Mouse (Mus musculus) midbrain, embryonic 13.5 days (tissue): ENCODE measurements around the gene Fam117a. TPM values are rescaled to one million over a fixed set of nuclear protein-coding genes. Genes with fewer than 3 reads are reported as not detected.

ENCODE experiments used
- ATAC-seq: fragments of 200-750 bp; cut with Nextera tagmentation; 2 replicates; pipeline ENCODE4 v1.8.0; 2017; ENCODE audit warnings: mild to moderate bottlenecking, moderate TSS enrichment, moderate library complexity
- H3K27ac ChIP-seq: fragments of 300-500 bp; sonication (generic); 2 replicates; pipeline ENCODE4 v1.5.1; 2015; ENCODE audit warnings: inconsistent platforms, mild to moderate bottlenecking, moderate library complexity
- H3K27me3 ChIP-seq: fragments of 300-500 bp; sonication (generic); 2 replicates; pipeline ENCODE4 v1.6.1; 2015; ENCODE audit warnings: mild to moderate bottlenecking, inconsistent platforms
- H3K36me3 ChIP-seq: fragments of 300-500 bp; sonication (generic); 2 replicates; pipeline ENCODE4 v1.6.1; 2015; ENCODE audit warnings: mild to moderate bottlenecking, inconsistent platforms
- H3K4me1 ChIP-seq: fragments of 300-500 bp; sonication (generic); replicated peaks from 2 replicates; pipeline ENCODE4 v1.6.1; 2015; ENCODE audit warnings: inconsistent platforms
- H3K4me2 ChIP-seq: fragments of 300-500 bp; sonication (generic); replicated peaks from 2 replicates; pipeline ENCODE4 v1.6.1; 2015; ENCODE audit warnings: moderate library complexity, mild to moderate bottlenecking, inconsistent platforms
- H3K4me3 ChIP-seq: fragments of 300-500 bp; sonication (generic); replicated peaks from 2 replicates; pipeline ENCODE4 v1.5.1; 2015; ENCODE audit warnings: mild to moderate bottlenecking, inconsistent platforms
- H3K9ac ChIP-seq: fragments of 300-500 bp; sonication (generic); replicated peaks from 2 replicates; pipeline ENCODE4 v1.6.1; 2015; ENCODE audit warnings: mild to moderate bottlenecking, inconsistent platforms
- H3K9me3 ChIP-seq: fragments of 300-500 bp; sonication (generic); 2 replicates; pipeline ENCODE4 v1.6.1; 2016; ENCODE audit warnings: mild to moderate bottlenecking, inconsistent platforms
- WGBS: fragments of 180-500 bp; shearing (Covaris S2); methylation state at CpG from one replicate; pipeline ENCODE4 v1.1.7; 2015; 5-methylcytosine and 5-hydroxymethylcytosine counted together
- polyA plus RNA-seq: library from polyadenylated mRNA; unstranded; fragments of >200 nt; fragmentation: Nextera tagmentation; extraction: Ambion mirVana; gene quantifications from 2 replicates; pipeline ENCODE4 v1.2.1, GENCODE M21; 2015

Fam117a gene
- polyA plus RNA-seq, 1 experiment from 2014 or later = 2.8 TPM

- H3K4me2 ChIP-seq = no peak overlapping the region
- no peak overlapping the region for H3K9ac ChIP-seq
- no peaks in the 10 kb centered on the region for H3K27me3 ChIP-seq
- peaks cover 3% of the 10 kb centered on the region; the same call in 1 of the 2 replicates for H3K4me1 ChIP-seq
- H3K4me3 ChIP-seq = no peak overlapping the region
- H3K36me3 ChIP-seq = no peaks in the 10 kb centered on the region
- H3K27ac ChIP-seq = no peak overlapping the region
- no peak for ATAC-seq
- WGBS = 92% methylated on average over 9 of the region's 9 CpGs
- no peaks in the 10 kb centered on the region for H3K9me3 ChIP-seq
These were observed 16.4 kb downstream of the Fam117a start for GRCm38 (mm10) chr11:95353226-95353625.

GRCm38 (mm10) chr11:95354228-95354944 lies 17.6 kb downstream of the Fam117a start:
- Histone ChIP-seq H3K4me2 (no peak overlapping the region), H3K27ac (no peak overlapping the region), H3K9ac (no peak overlapping the region), H3K4me1 (peaks cover 3% of the 10 kb centered on the region; the same call in 1 of the 2 replicates), H3K9me3 (no peaks in the 10 kb centered on the region), H3K36me3 (no peaks in the 10 kb centered on the region), H3K4me3 (no peak overlapping the region), H3K27me3 (no peaks in the 10 kb centered on the region)
- no peak for ATAC-seq
- 93% methylated on average over 14 of the region's 14 CpGs for WGBS

DNA sequence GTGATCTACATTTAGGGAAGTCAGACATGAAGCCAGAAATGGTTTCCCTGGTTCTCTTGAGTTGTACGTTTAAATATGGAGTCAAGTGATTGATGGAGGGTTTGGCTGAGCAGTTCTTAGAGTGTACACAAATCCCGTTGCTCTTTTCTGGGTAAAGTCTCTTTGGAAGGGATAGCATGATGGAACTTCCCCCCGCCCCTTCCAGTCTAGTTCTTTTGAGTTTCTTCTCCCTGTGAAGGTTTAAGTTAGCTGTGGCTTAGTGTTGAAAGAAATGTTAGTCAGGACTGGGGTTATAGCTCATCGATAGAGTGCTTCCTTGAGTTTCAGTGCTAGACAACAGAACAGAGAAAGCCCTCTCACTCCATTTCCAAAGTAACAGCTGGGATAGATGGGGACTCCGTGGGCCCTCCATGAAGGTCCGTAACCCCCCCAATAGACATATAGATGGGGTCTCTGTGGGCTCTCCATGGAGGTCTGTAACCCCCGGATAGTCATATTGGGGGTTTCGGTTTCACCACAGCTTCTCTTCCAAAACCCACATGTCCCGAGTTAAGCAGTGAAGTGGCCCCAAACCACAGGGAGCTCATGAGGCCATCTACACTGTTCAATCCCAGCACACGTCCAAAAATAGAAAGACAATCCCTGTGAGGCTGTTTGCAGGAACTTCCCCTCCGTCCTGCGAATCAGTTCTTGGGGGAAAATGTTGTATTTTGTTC lies 18.3 kb downstream of the Fam117a start:
- WGBS = 91% methylated on average over 12 of the region's 12 CpGs
- no peaks in the 10 kb centered on the region for H3K9me3 ChIP-seq
- no peak overlapping the region for H3K9ac ChIP-seq
- H3K27me3 ChIP-seq = no peaks in the 10 kb centered on the region
- H3K4me1 ChIP-seq = peaks cover 3% of the 10 kb centered on the region; the same call in 1 of the 2 replicates
- H3K27ac ChIP-seq = no peak overlapping the region
- ATAC-seq = no peak
- H3K4me3 ChIP-seq = no peak overlapping the region
- no peaks in the 10 kb centered on the region for H3K36me3 ChIP-seq
- no peak overlapping the region for H3K4me2 ChIP-seq

GRCm38 (mm10) chr11:95355661-95356011 lies 18.8 kb downstream of the Fam117a start:
- Histone ChIP-seq H3K36me3 (no peaks in the 10 kb centered on the region), H3K9ac (no peak overlapping the region), H3K4me1 (peaks cover 3% of the 10 kb centered on the region; the same call in 1 of the 2 replicates), H3K4me2 (no peak overlapping the region), H3K4me3 (no peak overlapping the region), H3K9me3 (no peaks in the 10 kb centered on the region), H3K27ac (no peak overlapping the region), H3K27me3 (no peaks in the 10 kb centered on the region)
- ATAC-seq = no peak
- WGBS = 88% methylated on average over 5 of the region's 5 CpGs

DNA sequence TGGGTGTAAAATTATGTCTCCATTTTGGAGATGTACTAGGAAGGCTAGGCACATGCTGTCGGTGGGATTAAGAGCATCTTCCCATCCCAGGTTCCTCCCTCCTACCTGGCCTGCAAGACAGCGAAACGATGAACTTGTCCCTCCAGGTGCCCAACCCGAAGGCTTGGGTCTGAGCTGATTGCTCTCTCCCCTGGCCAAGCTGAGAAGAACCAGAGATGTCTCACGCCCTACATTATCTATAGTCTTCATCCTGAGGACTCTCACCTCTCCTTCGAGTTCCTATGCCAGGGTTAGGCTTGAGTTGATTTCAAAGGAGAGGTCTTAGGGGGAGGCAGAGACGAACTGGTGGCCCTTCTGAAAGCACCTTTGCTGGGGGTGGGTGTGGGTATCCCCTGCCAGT lies 19.2 kb downstream of the Fam117a start:
- peaks cover 3% of the 10 kb centered on the region; the same call in 1 of the 2 replicates for H3K4me1 ChIP-seq
- 88% methylated on average over 7 of the region's 7 CpGs for WGBS
- H3K36me3 ChIP-seq = no peaks in the 10 kb centered on the region
- no peaks in the 10 kb centered on the region for H3K27me3 ChIP-seq
- no peak overlapping the region for H3K27ac ChIP-seq
- H3K9ac ChIP-seq = no peak overlapping the region
- ATAC-seq = no peak
- H3K4me3 ChIP-seq = no peak overlapping the region
- no peak overlapping the region for H3K4me2 ChIP-seq
- no peaks in the 10 kb centered on the region for H3K9me3 ChIP-seq

DNA sequence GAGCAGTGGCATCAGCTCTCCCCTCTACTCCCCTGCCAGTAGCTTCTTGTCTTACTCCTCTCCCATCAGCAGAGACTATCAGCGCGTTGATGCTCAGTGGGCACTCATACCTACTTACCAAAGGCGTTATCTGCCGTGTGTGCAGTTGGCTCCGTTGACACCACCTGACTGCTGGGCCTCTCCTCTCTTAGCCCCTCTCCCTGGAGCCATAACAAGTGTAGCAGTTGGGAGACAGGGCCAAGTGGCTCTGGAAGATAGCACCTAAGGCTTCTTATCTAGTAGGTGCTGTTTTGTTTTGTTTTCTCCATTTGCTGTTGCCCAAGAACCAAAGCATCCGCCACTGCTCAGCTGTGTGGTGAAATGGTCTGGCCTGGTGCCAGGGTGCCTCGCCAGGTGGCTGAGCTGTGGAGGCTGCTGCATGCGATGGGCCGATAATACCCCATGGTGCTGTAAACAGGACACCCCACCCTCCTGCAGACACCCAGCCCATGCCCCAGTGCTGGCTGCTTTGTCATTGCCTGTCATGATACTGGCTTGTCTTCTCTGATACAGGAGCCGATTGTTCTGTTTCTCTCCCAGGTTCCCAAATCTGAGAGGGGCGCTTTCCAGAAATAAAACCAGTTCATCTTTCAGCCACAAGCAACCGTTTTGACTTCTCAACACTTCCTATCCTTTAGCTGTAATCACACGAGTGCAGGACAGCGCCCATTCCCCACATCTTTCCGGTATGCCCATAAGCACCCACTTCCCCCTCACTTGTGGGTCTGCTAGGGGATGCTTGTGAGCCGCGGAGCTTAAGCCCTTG lies 19.9 kb downstream of the Fam117a start:
- Histone ChIP-seq H3K4me3 (no peak overlapping the region), H3K4me1 (peaks cover 3% of the 10 kb centered on the region; the same call in 1 of the 2 replicates), H3K9me3 (no peaks in the 10 kb centered on the region), H3K27me3 (no peaks in the 10 kb centered on the region), H3K27ac (no peak overlapping the region), H3K4me2 (no peak overlapping the region), H3K36me3 (no peaks in the 10 kb centered on the region), H3K9ac (no peak overlapping the region)
- ATAC-seq = no peak
- 83% methylated on average over 17 of the region's 17 CpGs for WGBS

GRCm38 (mm10) chr11:95358263-95358662 lies 21.4 kb downstream of the Fam117a start:
- WGBS = 60% methylated on average over 3 of the region's 3 CpGs
- no peak for ATAC-seq
- Histone ChIP-seq H3K36me3 (no peaks in the 10 kb centered on the region), H3K27ac (no peak overlapping the region), H3K4me3 (no peak overlapping the region), H3K27me3 (no peaks in the 10 kb centered on the region), H3K9ac (no peak overlapping the region), H3K4me1 (peaks cover 3% of the 10 kb centered on the region; the same call in 1 of the 2 replicates), H3K4me2 (no peak overlapping the region), H3K9me3 (no peaks in the 10 kb centered on the region)

DNA sequence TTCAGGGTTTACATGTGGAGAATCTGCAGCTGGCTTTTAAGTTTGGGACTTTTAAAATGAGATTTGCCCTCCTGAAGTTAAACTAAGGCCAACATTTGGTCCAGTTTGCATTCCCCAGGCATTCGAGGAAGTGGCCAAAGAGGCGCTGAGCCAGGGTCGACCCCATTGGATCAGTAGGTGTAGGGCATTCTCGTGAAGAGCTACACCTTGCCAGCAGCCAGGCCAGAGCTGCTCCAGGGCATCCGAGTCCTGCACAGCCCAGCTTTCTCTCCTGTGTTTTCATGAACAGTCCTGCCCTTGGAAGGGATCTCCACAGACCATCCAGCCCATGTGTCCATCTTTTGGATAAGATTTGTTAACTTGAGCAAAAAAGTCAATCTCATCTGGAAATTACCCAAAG lies 27.6 kb downstream of the Fam117a start:
- Histone ChIP-seq H3K36me3 (no peaks in the 10 kb centered on the region), H3K4me3 (no peak overlapping the region), H3K9me3 (no peaks in the 10 kb centered on the region), H3K27ac (no peak overlapping the region), H3K4me2 (no peak overlapping the region), H3K27me3 (no peaks in the 10 kb centered on the region), H3K4me1 (no peaks in the 10 kb centered on the region), H3K9ac (no peak overlapping the region)
- no peak for ATAC-seq
- 85% methylated on average over 5 of the region's 5 CpGs for WGBS

DNA sequence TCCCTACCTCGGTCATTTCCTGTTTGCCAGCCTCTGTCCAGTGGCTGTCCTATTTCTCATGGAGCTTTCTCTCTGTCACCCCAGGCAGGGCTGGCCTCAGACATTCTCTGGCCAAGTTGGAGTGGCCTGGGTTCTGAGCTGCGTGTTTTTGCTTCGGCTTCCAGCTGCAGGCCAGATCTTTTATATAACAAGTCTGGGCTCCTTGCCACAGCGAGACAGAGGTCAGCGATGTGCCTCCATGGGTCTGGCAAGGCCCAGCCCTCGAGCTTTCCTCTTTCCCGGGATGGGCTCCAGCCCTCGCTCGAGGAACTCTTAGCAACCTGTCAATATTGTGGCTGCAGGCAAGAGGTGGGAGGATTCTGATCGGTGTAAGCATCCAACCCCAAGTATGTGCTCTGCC lies 28.8 kb downstream of the Fam117a start:
- Histone ChIP-seq H3K4me1 (0 out of 2 replicates have a peak, but pooled peaks cover 3% of the 10 kb centered on the region), H3K27ac (no peak overlapping the region), H3K36me3 (no peaks in the 10 kb centered on the region), H3K27me3 (no peaks in the 10 kb centered on the region), H3K4me3 (no peak overlapping the region), H3K9me3 (no peaks in the 10 kb centered on the region), H3K4me2 (no peak overlapping the region), H3K9ac (no peak overlapping the region)
- ATAC-seq = no peak
- WGBS = 81% methylated on average over 10 of the region's 10 CpGs

- Histone ChIP-seq H3K27ac (no peak overlapping the region), H3K27me3 (no peaks in the 10 kb centered on the region), H3K4me1 (0 out of 2 replicates have a peak, but pooled peaks cover 3% of the 10 kb centered on the region), H3K9ac (no peak overlapping the region), H3K4me2 (no peak overlapping the region), H3K9me3 (no peaks in the 10 kb centered on the region), H3K36me3 (no peaks in the 10 kb centered on the region), H3K4me3 (no peak overlapping the region)
- WGBS = 84% methylated on average over 6 of the region's 6 CpGs
- no peak for ATAC-seq
These were observed 29.6 kb downstream of the Fam117a start for GRCm38 (mm10) chr11:95366280-95366897.

- Histone ChIP-seq H3K9ac (no peak overlapping the region), H3K4me3 (no peak overlapping the region), H3K36me3 (no peaks in the 10 kb centered on the region), H3K4me2 (no peak overlapping the region), H3K27ac (no peak overlapping the region), H3K4me1 (0 out of 2 replicates have a peak, but pooled peaks cover 3% of the 10 kb centered on the region), H3K27me3 (no peaks in the 10 kb centered on the region), H3K9me3 (no peaks in the 10 kb centered on the region)
- no peak for ATAC-seq
- WGBS = 85% methylated on average over 8 of the region's 8 CpGs
These were observed 30.4 kb downstream of the Fam117a start for GRCm38 (mm10) chr11:95367011-95367735.
